Mouse (Mus musculus) small intestine, adult 2 months (tissue): ENCODE results near the gene Nfkb1.

ENCODE experiments used
- CTCF ChIP-seq: fragments of 200-500 bp; IDR thresholded peaks from 2 replicates; pipeline ENCODE4 v1.5.1; 2012; ENCODE audit warnings: low read depth, mild to moderate bottlenecking, control low read depth, inconsistent platforms, low read length, moderate library complexity, mixed read lengths; ENCODE audit not compliant: insufficient replicate concordance, insufficient read length; ENCODE audit errors: extremely low read depth
- POLR2A ChIP-seq: fragments of 200-500 bp; IDR thresholded peaks from 2 replicates; pipeline ENCODE4 v1.6.1; 2012; ENCODE audit warnings: low read depth, mild to moderate bottlenecking, control low read depth, inconsistent platforms, low read length, moderate library complexity

DNA sequence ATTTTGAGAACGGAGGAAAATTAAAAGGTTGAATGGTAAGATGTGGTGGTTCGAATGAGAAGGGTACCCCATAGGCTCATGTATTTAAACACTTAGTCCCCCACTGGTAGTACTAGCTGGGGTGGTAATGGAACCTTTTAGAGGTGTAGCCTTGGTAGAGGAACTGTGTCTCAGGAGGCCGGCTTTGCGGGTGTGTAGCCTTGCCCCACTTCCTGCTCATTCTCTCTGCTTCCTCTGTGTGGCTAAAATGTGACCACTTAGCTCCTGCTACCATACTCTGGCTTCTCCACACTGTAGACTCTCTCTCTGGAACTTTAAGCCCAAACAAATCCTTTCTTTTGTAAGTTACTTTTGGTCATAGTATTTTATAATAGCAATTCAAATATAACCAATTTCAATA, 126.0 kb downstream of the Nfkb1 start:
- TF ChIP-seq CTCF (no peak), POLR2A (no peak)
